Mouse (Mus musculus) midbrain, embryonic 12.5 days (tissue): Measurements from ENCODE around the gene Pde1a. TPM values are rescaled to one million over a fixed set of nuclear protein-coding genes. Genes with fewer than 3 reads are reported as not detected.

ENCODE experiments used
- ATAC-seq: fragments of 200-750 bp; cut with Nextera tagmentation; 2 replicates; pipeline ENCODE4 v1.8.0; 2017; ENCODE audit warnings: low read depth, moderate TSS enrichment, moderate library complexity; ENCODE audit not compliant: low FRiP score
- H3K27ac ChIP-seq: fragments of 300-500 bp; sonication (generic); replicated peaks from 2 replicates; pipeline ENCODE4 v1.5.1; 2016; ENCODE audit warnings: mild to moderate bottlenecking
- H3K27me3 ChIP-seq: fragments of 300-500 bp; sonication (generic); 2 replicates; pipeline ENCODE4 v1.6.1; 2016; ENCODE audit warnings: mild to moderate bottlenecking
- H3K36me3 ChIP-seq: fragments of 300-500 bp; sonication (generic); 2 replicates; pipeline ENCODE4 v1.6.1; 2016
- H3K4me1 ChIP-seq: fragments of 300-500 bp; sonication (generic); 2 replicates; pipeline ENCODE4 v1.6.1; 2016
- H3K4me2 ChIP-seq: fragments of 300-500 bp; sonication (generic); replicated peaks from 2 replicates; pipeline ENCODE4 v1.6.1; 2016; ENCODE audit warnings: mild to moderate bottlenecking, moderate library complexity
- H3K4me3 ChIP-seq: fragments of 300-500 bp; sonication (generic); 2 replicates; pipeline ENCODE4 v1.5.1; 2016; ENCODE audit warnings: mild to moderate bottlenecking
- H3K9ac ChIP-seq: fragments of 300-500 bp; sonication (generic); replicated peaks from 2 replicates; pipeline ENCODE4 v1.6.1; 2016; ENCODE audit warnings: mild to moderate bottlenecking, moderate library complexity
- H3K9me3 ChIP-seq: fragments of 300-500 bp; sonication (generic); 2 replicates; pipeline ENCODE4 v1.6.1; 2016; ENCODE audit warnings: mild to moderate bottlenecking
- WGBS: fragments of 180-500 bp; shearing (Covaris S2); methylation state at CpG from one replicate; pipeline ENCODE4 v1.1.7; 2016; 5-methylcytosine and 5-hydroxymethylcytosine counted together
- polyA plus RNA-seq: library from polyadenylated mRNA; unstranded; fragments of >200 nt; fragmentation: Nextera tagmentation; extraction: Ambion mirVana; gene quantifications from 2 replicates; pipeline ENCODE4 v1.2.1, GENCODE M21; 2016

The Pde1a gene
- polyA plus RNA-seq, 1 experiment from 2014 or later: 1.5 TPM

- Histone ChIP-seq H3K4me3 (no peak overlapping the region), H3K4me2 (no peak overlapping the region), H3K36me3 (no peaks in the 10 kb centered on the region), H3K4me1 (no peaks in the 10 kb centered on the region), H3K27me3 (no peaks in the 10 kb centered on the region), H3K9me3 (no peaks in the 10 kb centered on the region), H3K9ac (no peak overlapping the region), H3K27ac (no peak overlapping the region)
- no peak for ATAC-seq
Measured at GRCm38 (mm10) chr2:79922356-79922755, 206.9 kb downstream of the Pde1a start.

- Histone ChIP-seq H3K4me3 (no peak overlapping the region), H3K36me3 (no peaks in the 10 kb centered on the region), H3K4me1 (no peaks in the 10 kb centered on the region), H3K27ac (no peak overlapping the region), H3K27me3 (no peaks in the 10 kb centered on the region), H3K9me3 (no peaks in the 10 kb centered on the region), H3K4me2 (no peak overlapping the region), H3K9ac (no peak overlapping the region)
- WGBS: 95% methylated on average over 4 of the region's 4 CpGs
- no peak for ATAC-seq
Measured at GRCm38 (mm10) chr2:79921375-79921774, 207.9 kb downstream of the Pde1a start.

DNA sequence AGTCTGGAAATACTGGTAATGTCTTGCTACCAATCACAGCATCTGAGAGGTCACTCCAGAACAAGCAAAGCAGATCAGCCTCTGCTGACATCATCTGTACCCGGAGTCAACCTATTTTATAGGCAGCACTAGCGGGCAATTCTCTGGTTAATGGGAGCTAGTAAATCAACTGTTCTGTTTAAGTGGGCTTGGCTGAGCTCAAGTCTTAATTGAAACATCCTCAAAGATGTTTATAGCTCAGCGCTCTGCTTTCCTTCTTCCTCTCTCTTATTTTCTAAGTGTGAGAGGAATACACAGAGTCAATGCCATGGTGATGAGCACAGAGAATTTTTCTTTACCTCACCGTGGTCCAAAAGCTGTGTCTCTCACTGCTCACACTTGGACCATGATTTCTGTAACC is 208.8 kb downstream of the Pde1a start:
- ATAC-seq: no peak
- Histone ChIP-seq H3K9me3 (no peaks in the 10 kb centered on the region), H3K4me1 (no peaks in the 10 kb centered on the region), H3K4me2 (no peak overlapping the region), H3K27ac (no peak overlapping the region), H3K9ac (no peak overlapping the region), H3K36me3 (no peaks in the 10 kb centered on the region), H3K4me3 (no peak overlapping the region), H3K27me3 (no peaks in the 10 kb centered on the region)
- 92% methylated on average over 4 of the region's 4 CpGs for WGBS

GRCm38 (mm10) chr2:79901841-79902510 is 227.3 kb downstream of the Pde1a start:
- no peaks in the 10 kb centered on the region for H3K27me3 ChIP-seq
- H3K4me1 ChIP-seq: no peaks in the 10 kb centered on the region
- no peaks in the 10 kb centered on the region for H3K36me3 ChIP-seq
- 93% methylated on average over 2 of the region's 2 CpGs for WGBS
- H3K27ac ChIP-seq: no peak overlapping the region
- ATAC-seq: no peak
- H3K9ac ChIP-seq: no peak overlapping the region
- no peak overlapping the region for H3K4me2 ChIP-seq
- H3K4me3 ChIP-seq: no peak overlapping the region
- H3K9me3 ChIP-seq: no peaks in the 10 kb centered on the region

DNA sequence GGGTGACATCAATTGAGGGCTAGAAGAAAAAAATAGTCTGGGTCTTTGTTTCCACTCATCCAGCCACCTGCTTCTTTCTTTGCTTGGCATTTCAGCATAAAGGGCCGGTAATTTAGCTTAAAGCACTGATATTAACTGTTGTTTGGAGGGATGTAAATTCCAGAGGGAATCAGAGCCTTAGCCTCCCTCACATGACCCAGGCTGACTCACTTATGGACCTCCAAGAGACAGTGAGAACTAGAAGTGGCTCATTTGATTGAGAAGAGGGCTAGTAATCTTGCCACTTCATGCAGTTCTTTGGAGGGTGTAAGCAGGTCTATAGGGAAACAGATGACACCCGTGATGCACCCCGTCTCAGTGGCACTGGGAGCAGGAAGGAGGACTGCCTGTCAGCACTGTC is 230.7 kb downstream of the Pde1a start:
- H3K9me3 ChIP-seq: no peaks in the 10 kb centered on the region
- H3K4me2 ChIP-seq: no peak overlapping the region
- no peak for ATAC-seq
- no peak overlapping the region for H3K27ac ChIP-seq
- no peak overlapping the region for H3K9ac ChIP-seq
- WGBS: 66% methylated on average over 3 of the region's 3 CpGs
- H3K36me3 ChIP-seq: no peaks in the 10 kb centered on the region
- no peak overlapping the region for H3K4me3 ChIP-seq
- H3K4me1 ChIP-seq: no peaks in the 10 kb centered on the region
- H3K27me3 ChIP-seq: no peaks in the 10 kb centered on the region

DNA sequence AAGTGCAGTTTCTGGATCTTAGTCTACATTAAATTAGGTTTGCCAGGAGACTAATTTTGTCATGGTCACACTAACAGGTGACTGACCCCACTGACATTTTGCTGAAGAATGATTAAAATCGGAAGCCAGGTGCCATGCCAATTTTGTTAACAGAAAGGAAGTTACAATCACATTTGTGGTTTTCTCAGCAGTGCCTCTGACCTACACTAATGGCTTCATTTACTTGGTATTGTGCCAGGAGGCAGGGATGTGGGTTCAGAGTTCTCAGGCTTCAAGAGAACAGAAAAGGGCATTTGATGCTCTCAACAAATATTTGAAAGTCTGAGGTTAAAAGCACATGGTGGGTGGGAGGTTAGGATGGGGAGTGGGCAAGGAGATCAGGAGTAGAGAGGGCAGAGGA is 236.4 kb downstream of the Pde1a start:
- Histone ChIP-seq H3K27me3 (no peaks in the 10 kb centered on the region), H3K36me3 (no peaks in the 10 kb centered on the region), H3K9me3 (no peaks in the 10 kb centered on the region), H3K4me3 (no peak overlapping the region), H3K9ac (no peak overlapping the region), H3K4me1 (no peaks in the 10 kb centered on the region), H3K27ac (no peak overlapping the region), H3K4me2 (no peak overlapping the region)
- ATAC-seq: no peak
- 89% methylated on average over 1 of the region's 1 CpGs for WGBS

DNA sequence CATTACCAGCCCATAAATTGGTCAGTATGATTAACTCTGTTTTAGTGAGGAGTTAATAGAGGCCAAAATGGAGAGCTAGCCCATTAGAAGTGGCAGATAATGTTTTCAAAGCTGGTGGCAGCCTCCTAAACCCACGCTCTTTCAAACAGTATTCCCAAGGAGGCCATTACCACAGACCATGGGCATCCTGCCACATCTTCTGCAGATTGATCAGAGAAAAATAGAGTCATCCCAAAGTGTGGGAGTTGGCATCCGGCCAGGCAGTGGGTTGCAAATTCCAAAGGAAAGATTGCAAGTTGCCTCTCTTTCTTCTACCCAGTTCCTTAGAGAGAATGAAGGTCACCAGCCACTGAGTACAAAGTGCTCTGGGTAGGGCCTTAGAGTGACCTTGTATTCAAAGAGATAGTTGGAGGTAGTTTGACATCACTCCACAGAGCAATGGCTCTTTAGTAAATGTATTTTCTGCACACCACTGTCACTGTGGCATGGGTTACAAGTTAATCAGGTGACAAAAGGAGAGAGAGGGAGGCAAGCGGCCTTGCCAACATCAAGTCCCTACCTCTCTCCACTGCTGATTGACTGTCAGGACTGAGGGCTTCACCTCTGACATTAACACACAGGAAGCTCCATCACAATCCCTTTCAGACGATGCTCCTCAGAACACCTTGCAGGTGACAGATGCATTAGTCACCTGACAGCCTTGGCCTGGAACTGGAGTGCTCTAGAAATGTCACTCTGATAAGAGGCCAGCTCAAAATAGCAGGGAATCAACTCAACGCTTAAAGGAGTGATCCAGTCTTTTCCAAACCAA is 237.3 kb downstream of the Pde1a start:
- Histone ChIP-seq H3K4me2 (no peak overlapping the region), H3K36me3 (no peaks in the 10 kb centered on the region), H3K4me1 (no peaks in the 10 kb centered on the region), H3K4me3 (no peak overlapping the region), H3K9ac (no peak overlapping the region), H3K9me3 (no peaks in the 10 kb centered on the region), H3K27me3 (no peaks in the 10 kb centered on the region), H3K27ac (no peak overlapping the region)
- WGBS: 86% methylated on average over 5 of the region's 5 CpGs
- ATAC-seq: no peak

DNA sequence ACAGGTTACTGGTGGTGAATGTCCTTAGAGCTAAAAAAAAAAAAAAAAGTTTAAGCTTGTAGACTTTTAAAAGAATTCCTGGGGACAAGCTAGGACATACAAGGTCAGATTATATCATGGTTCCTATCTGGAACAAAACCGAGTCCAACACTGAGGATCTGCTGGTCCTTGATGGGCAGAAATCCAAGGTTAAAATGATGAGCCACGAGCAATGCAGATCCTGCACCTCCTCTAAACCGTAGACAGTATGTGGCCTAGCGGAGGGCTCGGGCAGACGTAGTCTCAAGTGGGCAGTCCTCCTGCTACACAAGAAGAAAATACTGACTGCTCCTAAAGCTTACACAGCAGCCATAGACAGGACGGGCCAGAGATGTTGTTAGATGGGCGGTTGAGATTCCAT is 238.5 kb downstream of the Pde1a start:
- H3K27ac ChIP-seq: no peak overlapping the region
- H3K4me3 ChIP-seq: no peak overlapping the region
- no peaks in the 10 kb centered on the region for H3K9me3 ChIP-seq
- H3K36me3 ChIP-seq: no peaks in the 10 kb centered on the region
- H3K27me3 ChIP-seq: no peaks in the 10 kb centered on the region
- H3K4me1 ChIP-seq: no peaks in the 10 kb centered on the region
- WGBS: 86% methylated on average over 8 of the region's 8 CpGs
- ATAC-seq: no peak
- no peak overlapping the region for H3K9ac ChIP-seq
- no peak overlapping the region for H3K4me2 ChIP-seq

DNA sequence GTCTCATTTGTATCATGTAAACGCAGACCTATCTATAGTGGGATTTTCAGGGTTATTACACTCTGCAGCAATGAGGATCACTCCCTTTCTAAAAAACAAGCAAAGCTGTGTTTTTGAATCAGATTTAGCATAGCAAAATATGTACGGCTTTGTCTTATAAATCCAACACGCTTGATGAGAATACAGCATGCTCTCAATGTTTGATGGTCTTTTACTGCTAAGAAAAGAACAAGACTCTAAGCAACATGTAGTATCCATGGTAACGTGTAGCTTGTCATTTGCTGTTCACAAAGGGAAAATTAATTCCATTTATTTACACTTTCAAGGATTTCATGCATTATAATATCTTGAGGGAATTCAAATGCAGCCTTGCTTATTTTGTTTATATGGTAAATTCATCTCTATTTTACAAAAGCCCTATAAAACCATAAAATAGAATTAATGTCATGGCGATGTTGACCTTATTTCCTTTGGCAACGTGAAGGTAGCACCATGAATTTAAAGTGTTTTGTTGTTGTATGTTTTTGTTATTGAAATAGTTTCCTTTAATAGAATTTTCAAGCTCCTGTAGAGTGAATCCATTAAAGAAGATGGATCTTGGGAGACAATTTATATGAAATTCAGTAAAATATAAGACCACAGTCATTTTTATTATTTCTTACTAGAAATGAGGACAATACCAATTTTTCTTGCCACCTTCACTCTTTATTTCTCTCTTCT is 245.5 kb downstream of the Pde1a start:
- no peak overlapping the region for H3K9ac ChIP-seq
- H3K27ac ChIP-seq: no peak overlapping the region
- H3K9me3 ChIP-seq: no peaks in the 10 kb centered on the region
- no peak for ATAC-seq
- no peaks in the 10 kb centered on the region for H3K36me3 ChIP-seq
- H3K27me3 ChIP-seq: no peaks in the 10 kb centered on the region
- WGBS: 70% methylated on average over 6 of the region's 6 CpGs
- no peak overlapping the region for H3K4me2 ChIP-seq
- H3K4me3 ChIP-seq: no peak overlapping the region
- no peaks in the 10 kb centered on the region for H3K4me1 ChIP-seq

- H3K36me3 ChIP-seq: no peaks in the 10 kb centered on the region
- ATAC-seq: no peak
- no peaks in the 10 kb centered on the region for H3K4me1 ChIP-seq
Measured at GRCm38 (mm10) chr2:79883210-79883609, 246.0 kb downstream of the Pde1a start.

DNA sequence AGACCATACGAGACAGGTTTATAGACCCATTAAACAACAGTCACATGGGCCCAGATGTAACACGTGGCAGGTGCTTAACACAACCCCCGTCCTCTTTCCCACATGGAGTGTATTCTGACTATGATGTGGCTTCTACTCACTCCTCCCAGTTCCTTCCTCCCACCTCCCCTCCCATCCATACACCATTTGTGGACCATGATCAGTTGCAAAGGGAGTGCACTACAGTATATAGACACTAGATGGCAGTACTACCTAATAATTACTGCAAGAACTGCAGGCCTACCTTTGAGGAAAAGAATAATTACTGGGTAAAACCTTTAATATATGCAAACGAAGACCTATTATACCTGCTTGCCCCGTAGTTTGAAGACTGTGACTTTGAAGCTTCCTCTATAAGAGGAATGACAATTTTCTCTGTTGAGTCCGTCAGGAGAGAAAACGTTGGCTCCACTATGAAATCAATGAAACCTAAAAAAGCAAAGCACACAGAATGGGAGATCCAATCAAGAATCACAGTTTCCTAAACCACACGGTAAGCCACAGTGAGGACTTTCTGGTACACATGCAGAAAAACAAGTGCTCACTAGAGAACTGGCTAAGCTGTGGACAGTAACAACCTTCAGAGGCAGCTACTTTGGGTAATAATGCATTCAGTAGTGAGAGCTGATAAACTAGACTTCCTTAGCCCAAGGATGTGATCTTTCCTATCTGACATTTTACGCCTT is 263.8 kb downstream of the Pde1a start:
- Histone ChIP-seq H3K36me3 (no peaks in the 10 kb centered on the region), H3K9ac (no peak overlapping the region), H3K27me3 (no peaks in the 10 kb centered on the region), H3K4me2 (no peak overlapping the region), H3K27ac (no peak overlapping the region), H3K4me1 (no peaks in the 10 kb centered on the region), H3K4me3 (no peak overlapping the region), H3K9me3 (no peaks in the 10 kb centered on the region)
- WGBS: 49% methylated on average over 9 of the region's 9 CpGs
- ATAC-seq: peak; percentile 92

More at GRCm38 (mm10) chr2:79883210-79883609, 246.0 kb downstream of the Pde1a start:
- no peak overlapping the region for H3K9ac ChIP-seq
- H3K4me2 ChIP-seq: no peak overlapping the region
- WGBS: 90% methylated on average over 4 of the region's 4 CpGs
- no peak overlapping the region for H3K27ac ChIP-seq
- no peaks in the 10 kb centered on the region for H3K27me3 ChIP-seq
- H3K4me3 ChIP-seq: no peak overlapping the region
- no peaks in the 10 kb centered on the region for H3K9me3 ChIP-seq

GRCm38 (mm10) chr2:79856874-79857273 is 272.4 kb downstream of the Pde1a start:
- Histone ChIP-seq H3K4me3 (no peak overlapping the region), H3K9me3 (no peaks in the 10 kb centered on the region), H3K4me2 (no peak overlapping the region), H3K9ac (no peak overlapping the region), H3K36me3 (no peaks in the 10 kb centered on the region), H3K27me3 (no peaks in the 10 kb centered on the region), H3K27ac (no peak overlapping the region), H3K4me1 (no peaks in the 10 kb centered on the region)
- ATAC-seq: no peak
- WGBS: 94% methylated on average over 1 of the region's 1 CpGs
